Mouse (Mus musculus) lung, embryonic 16.5 days (tissue): Measurements from ENCODE around the gene Mbnl1. TPM values are rescaled to one million over a fixed set of nuclear protein-coding genes. Genes with fewer than 3 reads are reported as not detected.

Source experiments
- ATAC-seq: fragments of 200-750 bp; cut with Nextera tagmentation; 2 replicates; pipeline ENCODE4 v1.8.0; 2017; ENCODE audit warnings: low read depth, mild to moderate bottlenecking, moderate library complexity
- H3K27ac ChIP-seq: fragments of 300-500 bp; sonication (generic); 2 replicates; pipeline ENCODE4 v1.5.1; 2014; ENCODE audit warnings: mild to moderate bottlenecking, control low read depth, low read length
- H3K27me3 ChIP-seq: fragments of 300-500 bp; sonication (generic); 2 replicates; pipeline ENCODE4 v1.6.1; 2014; ENCODE audit warnings: low read depth, low read length, mixed read lengths; ENCODE audit not compliant: control insufficient read depth, insufficient read depth
- H3K36me3 ChIP-seq: fragments of 300-500 bp; sonication (generic); 2 replicates; pipeline ENCODE4 v1.6.1; 2014; ENCODE audit warnings: low read length; ENCODE audit not compliant: control insufficient read depth, insufficient read depth
- H3K4me1 ChIP-seq: fragments of 300-500 bp; sonication (generic); replicated peaks from 2 replicates; pipeline ENCODE4 v1.6.1; 2014; ENCODE audit warnings: low read length, mixed read lengths; ENCODE audit not compliant: control insufficient read depth, insufficient read depth
- H3K4me2 ChIP-seq: fragments of 300-500 bp; sonication (generic); 2 replicates; pipeline ENCODE4 v1.6.1; 2014; ENCODE audit warnings: low read depth, low read length, control low read depth
- H3K4me3 ChIP-seq: fragments of 300-500 bp; sonication (generic); 2 replicates; pipeline ENCODE4 v1.5.1; 2014; ENCODE audit warnings: mild to moderate bottlenecking, low read length, control low read depth
- H3K9ac ChIP-seq: fragments of 300-500 bp; sonication (generic); 2 replicates; pipeline ENCODE4 v1.6.1; 2014; ENCODE audit warnings: low read length, control low read depth
- H3K9me3 ChIP-seq: fragments of 300-500 bp; sonication (generic); 2 replicates; pipeline ENCODE4 v1.6.1; 2016; ENCODE audit warnings: low read length; ENCODE audit not compliant: control insufficient read depth
- WGBS: fragments of 180-500 bp; shearing (Covaris S2); extraction: QIAGEN DNeasy Blood & Tissue Kit; methylation state at CpG from one replicate; pipeline ENCODE4 v1.1.7; 2014; 5-methylcytosine and 5-hydroxymethylcytosine counted together
- polyA plus RNA-seq: library from polyadenylated mRNA; unstranded; fragments of >200 nt; fragmentation: Nextera tagmentation; extraction: Ambion mirVana; gene quantifications from 2 replicates; pipeline ENCODE4 v1.2.1, GENCODE M21; 2015

Gene Mbnl1
- polyA plus RNA-seq, 1 experiment from 2014 or later: 180 TPM

DNA sequence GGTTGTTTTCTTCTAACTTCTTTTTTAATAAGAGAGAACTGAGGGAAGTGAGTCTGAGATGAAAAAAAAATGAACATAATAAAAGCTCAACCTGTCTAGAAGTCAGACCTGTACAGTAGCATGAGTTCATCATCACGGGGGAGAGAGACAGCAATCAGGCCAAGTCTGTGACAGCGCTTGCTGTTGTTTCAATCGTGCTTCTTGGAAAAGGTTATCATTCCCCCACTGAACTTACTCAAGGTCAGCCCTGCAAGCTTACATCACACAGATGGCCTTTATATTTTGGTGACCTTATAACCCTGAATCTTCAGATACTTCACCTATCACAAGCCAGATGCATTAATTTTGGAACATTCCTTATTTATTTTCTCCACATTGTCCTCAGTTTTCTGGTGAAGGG lies 80.4 kb downstream of the Mbnl1 start:
- Histone ChIP-seq H3K27ac (no peak overlapping the region), H3K4me3 (no peak overlapping the region), H3K9me3 (no peaks in the 10 kb centered on the region), H3K9ac (no peak overlapping the region), H3K27me3 (no peaks in the 10 kb centered on the region), H3K4me2 (no peak overlapping the region), H3K4me1 (peaks cover 17% of the 10 kb centered on the region; the same call in 1 of the 2 replicates), H3K36me3 (0 out of 2 replicates have a peak, but pooled peaks cover 2% of the 10 kb centered on the region)
- WGBS: 50% methylated on average over 3 of the region's 3 CpGs
- no peak for ATAC-seq

- H3K36me3 ChIP-seq: 0 out of 2 replicates have a peak, but pooled peaks cover 2% of the 10 kb centered on the region
- no peak overlapping the region for H3K27ac ChIP-seq
- no peaks in the 10 kb centered on the region for H3K9me3 ChIP-seq
- no peak overlapping the region for H3K9ac ChIP-seq
- no peak for ATAC-seq
- WGBS: 68% methylated on average over 3 of the region's 3 CpGs
- H3K4me2 ChIP-seq: no peak overlapping the region
- peaks cover 5% of the 10 kb centered on the region for H3K4me1 ChIP-seq
- H3K4me3 ChIP-seq: no peak overlapping the region
- no peaks in the 10 kb centered on the region for H3K27me3 ChIP-seq
Observed at GRCm38 (mm10) chr3:60556596-60556995, 84.0 kb downstream of the Mbnl1 start.

DNA sequence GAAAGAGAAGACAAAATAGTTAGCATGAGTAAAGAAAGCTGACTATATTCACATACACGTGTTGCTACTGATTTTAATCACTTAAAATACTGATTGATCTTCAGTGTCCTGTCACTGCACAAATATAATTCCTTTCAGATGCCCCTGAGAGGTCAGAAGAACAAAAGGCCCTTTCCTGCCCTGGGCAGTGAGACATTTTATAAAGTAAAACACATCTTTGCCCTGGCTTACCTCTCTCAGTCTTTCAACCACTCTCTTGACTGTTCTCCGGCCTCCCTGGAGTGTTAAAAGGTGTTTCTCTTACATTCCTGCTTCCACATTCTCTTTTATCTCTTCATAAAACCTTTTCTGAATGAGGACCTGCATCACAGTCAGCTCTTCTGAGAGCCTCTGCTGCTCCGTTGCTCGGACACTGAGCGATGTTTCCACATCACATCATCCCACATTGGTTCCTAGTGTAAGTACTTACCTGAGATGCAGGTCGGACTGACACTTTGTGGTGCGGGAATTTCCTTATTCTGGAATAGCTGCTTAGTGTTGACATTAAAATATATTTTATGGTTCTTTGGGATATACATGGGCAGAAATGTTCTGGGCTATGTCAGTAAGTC lies 85.7 kb downstream of the Mbnl1 start:
- Histone ChIP-seq H3K9ac (no peak overlapping the region), H3K27ac (no peak overlapping the region), H3K4me1 (peaks cover 11% of the 10 kb centered on the region), H3K4me2 (no peak overlapping the region), H3K9me3 (no peaks in the 10 kb centered on the region), H3K36me3 (0 out of 2 replicates have a peak, but pooled peaks cover 2% of the 10 kb centered on the region), H3K27me3 (no peaks in the 10 kb centered on the region), H3K4me3 (no peak overlapping the region)
- no peak for ATAC-seq
- 66% methylated on average over 7 of the region's 7 CpGs for WGBS

GRCm38 (mm10) chr3:60559762-60560161 lies 87.1 kb downstream of the Mbnl1 start:
- Histone ChIP-seq H3K27ac (no peak overlapping the region), H3K4me2 (no peak overlapping the region), H3K36me3 (0 out of 2 replicates have a peak, but pooled peaks cover 2% of the 10 kb centered on the region), H3K27me3 (no peaks in the 10 kb centered on the region), H3K4me3 (no peak overlapping the region), H3K9me3 (no peaks in the 10 kb centered on the region), H3K9ac (no peak overlapping the region), H3K4me1 (peaks cover 19% of the 10 kb centered on the region)
- no peak for ATAC-seq
- WGBS: 63% methylated on average over 2 of the region's 2 CpGs

DNA sequence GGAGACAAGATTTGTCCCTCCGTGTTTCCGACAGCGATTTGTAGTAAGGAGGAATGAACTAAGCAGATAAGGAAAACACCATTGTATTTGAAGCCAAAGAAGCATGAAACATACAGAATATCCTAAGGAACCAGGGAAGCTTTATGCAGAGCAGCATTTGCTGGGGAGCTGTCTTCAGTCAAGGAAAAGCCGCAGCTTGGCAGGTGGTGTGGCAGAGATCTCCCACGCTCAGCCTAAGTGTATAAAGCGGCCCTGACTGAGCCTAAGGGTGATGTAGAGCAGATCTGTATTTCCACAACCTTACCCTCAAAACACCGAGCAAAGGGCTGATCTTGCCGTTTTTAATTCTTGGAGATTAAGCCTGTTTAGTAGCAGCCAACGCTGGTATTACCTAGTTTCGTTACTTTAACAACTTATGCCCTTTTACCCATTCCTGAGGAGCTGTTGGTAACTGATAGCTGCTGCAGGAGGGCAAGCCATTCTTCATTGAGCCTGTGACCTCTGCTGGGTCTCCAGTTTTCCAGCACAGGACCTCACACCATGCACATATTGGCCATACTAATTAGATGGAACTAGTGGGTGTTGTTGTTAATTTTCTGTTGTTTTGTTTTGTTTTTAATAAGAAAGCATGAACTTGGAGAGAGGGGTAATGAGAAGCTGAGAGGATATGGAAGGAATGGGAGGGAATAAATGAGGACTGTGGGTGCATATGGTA lies 91.1 kb downstream of the Mbnl1 start:
- Histone ChIP-seq H3K4me1 (peaks cover 22% of the 10 kb centered on the region), H3K27ac (no peak overlapping the region)
- ATAC-seq: 0 out of 2 replicates have a peak, but pooled peaks have one; percentile 6

DNA sequence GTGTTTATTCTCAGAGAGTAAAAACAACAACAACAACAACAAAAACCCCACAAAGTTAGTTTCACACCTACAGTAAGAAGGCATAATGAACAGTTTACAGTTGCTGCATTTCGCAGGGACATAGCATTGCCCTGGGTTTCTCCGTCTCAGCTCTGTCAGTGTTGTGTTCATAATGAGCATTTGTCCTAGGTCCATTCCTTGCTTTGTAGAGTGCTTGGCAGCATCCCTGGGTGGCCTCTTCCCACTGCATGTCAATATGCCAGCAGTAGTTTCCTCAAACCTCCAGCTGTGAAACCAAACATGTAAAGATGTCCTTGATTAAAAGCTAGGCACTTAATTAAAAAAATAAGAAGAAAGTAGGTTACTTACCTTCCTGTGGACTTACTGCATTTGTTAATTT lies 91.6 kb downstream of the Mbnl1 start:
- Histone ChIP-seq H3K36me3 (0 out of 2 replicates have a peak, but pooled peaks cover 2% of the 10 kb centered on the region), H3K27me3 (no peaks in the 10 kb centered on the region), H3K9ac (no peak overlapping the region), H3K9me3 (no peaks in the 10 kb centered on the region), H3K4me2 (no peak overlapping the region), H3K4me1 (peaks cover 22% of the 10 kb centered on the region), H3K27ac (no peak overlapping the region), H3K4me3 (no peak overlapping the region)
- peak; percentile 26; the same call in 1 of the 2 replicates for ATAC-seq
- WGBS: 79% methylated on average over 2 of the region's 2 CpGs

More for the DNA sequence above, 91.1 kb downstream of the Mbnl1 start:
- H3K4me3 ChIP-seq: no peak overlapping the region
- H3K27me3 ChIP-seq: no peaks in the 10 kb centered on the region
- no peaks in the 10 kb centered on the region for H3K36me3 ChIP-seq
- WGBS: 53% methylated on average over 10 of the region's 10 CpGs
- no peak overlapping the region for H3K9ac ChIP-seq
- H3K4me2 ChIP-seq: no peak overlapping the region
- H3K9me3 ChIP-seq: no peaks in the 10 kb centered on the region

- no peaks in the 10 kb centered on the region for H3K27me3 ChIP-seq
- H3K4me1 ChIP-seq: peaks cover 26% of the 10 kb centered on the region
- WGBS: 68% methylated on average over 3 of the region's 3 CpGs
- 0 out of 2 replicates have a peak, but pooled peaks cover 2% of the 10 kb centered on the region for H3K36me3 ChIP-seq
- H3K9ac ChIP-seq: no peak overlapping the region
- H3K4me3 ChIP-seq: no peak overlapping the region
- H3K9me3 ChIP-seq: no peaks in the 10 kb centered on the region
- no peak for ATAC-seq
- no peak overlapping the region for H3K4me2 ChIP-seq
- H3K27ac ChIP-seq: no peak overlapping the region
Observed at GRCm38 (mm10) chr3:60565204-60565603, 92.6 kb downstream of the Mbnl1 start.

DNA sequence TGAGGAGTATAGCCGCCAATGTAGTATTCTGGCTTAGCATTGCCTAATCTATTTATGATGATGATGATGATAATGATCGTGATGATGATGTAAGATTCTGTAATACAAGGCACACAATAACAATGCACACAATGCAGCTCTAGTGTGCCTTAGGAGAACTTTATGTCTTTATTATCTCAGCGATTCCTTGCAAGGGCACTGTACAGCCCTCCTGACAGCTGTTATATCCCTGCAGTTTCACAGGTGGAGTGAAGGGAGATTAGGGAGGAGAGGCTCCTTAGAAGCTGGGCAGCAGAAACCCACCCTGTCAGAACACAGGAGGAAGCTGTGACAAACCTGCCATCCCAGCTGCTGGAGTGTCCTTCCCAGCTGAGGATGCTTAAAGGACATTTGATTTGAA lies 93.3 kb downstream of the Mbnl1 start:
- 77% methylated on average over 3 of the region's 3 CpGs for WGBS
- Histone ChIP-seq H3K4me3 (no peak overlapping the region), H3K27ac (no peak overlapping the region), H3K9ac (no peak overlapping the region), H3K4me1 (peaks cover 31% of the 10 kb centered on the region), H3K9me3 (no peaks in the 10 kb centered on the region), H3K4me2 (no peak overlapping the region), H3K36me3 (0 out of 2 replicates have a peak, but pooled peaks cover 2% of the 10 kb centered on the region), H3K27me3 (no peaks in the 10 kb centered on the region)
- ATAC-seq: no peak

DNA sequence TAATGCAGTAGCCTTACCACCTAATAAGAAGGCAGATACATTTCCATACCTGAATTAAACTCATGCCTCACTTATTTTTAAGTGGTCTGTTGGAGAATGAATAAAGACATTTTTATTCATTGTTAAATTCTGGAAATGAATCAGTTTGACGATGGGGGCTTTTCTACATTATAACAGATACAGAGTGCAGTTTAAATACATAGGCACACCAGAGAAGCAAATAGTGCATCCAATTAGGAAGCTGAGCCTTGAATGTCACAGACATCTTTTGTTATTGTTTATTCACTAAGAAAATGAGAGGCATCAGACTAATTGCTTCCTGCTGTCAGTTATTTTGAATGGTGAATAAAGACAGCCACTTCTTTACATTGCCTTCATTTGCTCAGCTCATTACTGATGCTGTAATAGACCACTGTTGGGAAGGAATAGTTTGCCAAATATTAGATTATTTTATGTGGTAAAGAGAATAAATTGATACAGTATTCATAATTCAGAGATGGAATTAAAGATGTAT lies 95.6 kb downstream of the Mbnl1 start:
- 56% methylated on average over 1 of the region's 1 CpGs for WGBS
- Histone ChIP-seq H3K27me3 (no peaks in the 10 kb centered on the region), H3K4me3 (no peak overlapping the region)

More for the DNA sequence above, 95.6 kb downstream of the Mbnl1 start:
- no peak overlapping the region for H3K27ac ChIP-seq
- no peak for ATAC-seq
- peaks cover 23% of the 10 kb centered on the region for H3K4me1 ChIP-seq
- H3K36me3 ChIP-seq: 0 out of 2 replicates have a peak, but pooled peaks cover 2% of the 10 kb centered on the region
- no peaks in the 10 kb centered on the region for H3K9me3 ChIP-seq
- no peak overlapping the region for H3K4me2 ChIP-seq
- H3K9ac ChIP-seq: no peak overlapping the region
